Mouse (Mus musculus): ENCODE results near the gene Fate1. TPM values are rescaled to one million over a fixed set of nuclear protein-coding genes. Genes with fewer than 3 reads are reported as not detected.

Gene Fate1
- total RNA-seq, 1 experiment from 2014 or later: not detected

DNA sequence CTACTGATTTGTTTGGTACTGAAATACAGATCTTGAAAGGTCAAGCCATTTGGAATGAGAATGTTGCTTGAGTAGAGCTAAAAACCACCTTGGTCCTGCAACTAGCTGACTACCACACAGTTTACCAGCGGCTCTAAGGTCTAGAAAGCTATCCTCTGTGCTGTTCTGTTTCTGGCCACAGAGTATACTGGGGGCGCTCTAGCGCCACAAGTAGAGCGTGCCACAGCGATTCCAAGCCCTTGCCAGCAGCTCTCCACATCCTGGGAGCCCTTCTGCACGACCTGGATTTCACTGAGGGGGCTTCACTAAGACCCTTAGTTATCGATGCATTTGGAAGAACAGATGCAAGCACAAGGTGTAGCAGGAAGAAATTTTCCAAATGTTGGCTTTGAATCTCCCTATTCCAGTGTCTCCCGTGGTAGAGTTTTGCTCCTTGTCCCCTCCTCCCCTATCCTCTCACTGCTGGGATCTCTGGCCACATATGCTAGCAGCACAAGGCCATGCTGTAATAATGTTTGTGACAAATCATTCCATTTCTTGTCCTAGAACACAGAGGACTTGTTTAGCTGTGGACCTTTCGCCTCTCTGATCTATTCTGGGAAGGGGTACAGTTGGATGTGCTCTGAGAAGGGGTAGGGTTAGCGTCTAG is 50.1 kb downstream of the Fate1 start:
- ATAC-seq (ENCODE audit: extremely low read depth, insufficient number of reproducible peaks, low FRiP score, poor library complexity, severe bottlenecking): no peak

DNA sequence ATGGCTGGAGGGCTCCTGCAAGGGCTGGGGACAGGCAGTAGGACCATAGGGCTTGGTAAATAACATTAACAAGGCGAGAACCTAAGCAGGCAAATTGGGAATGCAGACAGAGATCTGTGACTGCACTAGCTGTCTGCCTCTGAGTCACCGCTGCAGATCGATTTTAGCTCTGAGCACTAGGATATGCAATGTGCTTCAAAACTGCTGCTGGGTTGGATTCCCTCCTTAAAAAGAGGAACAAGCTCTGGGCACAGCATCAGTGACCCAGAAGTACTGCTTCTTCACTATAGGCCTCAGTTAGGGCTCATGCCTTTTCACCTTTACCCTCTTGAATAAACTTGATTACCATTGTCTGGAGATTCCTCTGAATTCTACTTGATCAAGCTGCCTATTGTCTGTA is 50.8 kb downstream of the Fate1 start:
- ATAC-seq (ENCODE audit: extremely low read depth, insufficient number of reproducible peaks, low FRiP score, poor library complexity, severe bottlenecking): no peak

Other genes starting within 250 kb of the Fate1 start
- 3.4 and 4.1 TPM in 2 replicates for gene Vma21, start 157.1 kb upstream of the Fate1 start, total RNA-seq (2017)
- gene Gm1141, start 52.0 kb upstream of the Fate1 start, total RNA-seq (2017): 0.23 and 0.37 TPM in 2 replicates
- 0.12 TPM in 1 of 2 replicates, not detected in the other for gene Prrg3, start 10.4 kb upstream of the Fate1 start, total RNA-seq (2017)
- not detected in 2 replicates for gene Cnga2, start 18.9 kb downstream of the Fate1 start, total RNA-seq (2017)
- not detected in 2 replicates for gene Magea4, start 249.0 kb downstream of the Fate1 start, total RNA-seq (2017)

Measured in neutrophil, adult 5-6 weeks (primary cell).